Mouse (Mus musculus): ENCODE data around the gene Ift74.
A peak's percentile ranks its signal among the peaks of the same experiment; 100 is the strongest.
"Not testable (repeated sequence)": the region's sequence is repeated elsewhere in the genome, so short reads cannot be mapped to it uniquely, and the experiment has no call there.

Ift74 gene

GRCm38 (mm10) chr4:94613972-94614626, at the start of gene Ift74:
Gene Ift74 (plus strand): TSS chr4:94614491.
- peak; percentile 65 to 91 for DNase-seq (ENCODE audit: low spot score in 2 of 2)

GRCm38 (mm10) chr4:94572677-94573076, 41.6 kb upstream of the Ift74 start:
- DNase-seq (ENCODE audit: low spot score in 2 of 2) = no peak

GRCm38 (mm10) chr4:94591765-94592381, 22.4 kb upstream of the Ift74 start:
- no peak for DNase-seq (ENCODE audit: low spot score in 2 of 2)

- no peak for DNase-seq (ENCODE audit: low spot score in 2 of 2)
Observed at GRCm38 (mm10) chr4:94592709-94593108, 21.6 kb upstream of the Ift74 start.

GRCm38 (mm10) chr4:94601395-94601794, 12.9 kb upstream of the Ift74 start:
- peak in 1 of 2 experiments; percentile 19 for DNase-seq (ENCODE audit: low spot score in 2 of 2)

GRCm38 (mm10) chr4:94602496-94603030, 11.7 kb upstream of the Ift74 start:
- DNase-seq (ENCODE audit: low spot score in 2 of 2) = no peak

GRCm38 (mm10) chr4:94603031-94603629, 11.2 kb upstream of the Ift74 start, which contains the start of gene Plaa:
Gene Plaa (minus strand): TSS chr4:94603244.
- DNase-seq (ENCODE audit: low spot score in 2 of 2) = peak; percentile 89 to 90

GRCm38 (mm10) chr4:94604452-94605019, 9.8 kb upstream of the Ift74 start:
- no peak for DNase-seq (ENCODE audit: low spot score in 2 of 2)

GRCm38 (mm10) chr4:94605591-94605990, 8.7 kb upstream of the Ift74 start:
- DNase-seq (ENCODE audit: low spot score in 2 of 2) = no peak

- DNase-seq (ENCODE audit: low spot score in 2 of 2) = no peak
Observed at GRCm38 (mm10) chr4:94610339-94610738, 4.0 kb upstream of the Ift74 start.

GRCm38 (mm10) chr4:94614627-94615006, 326 bp downstream of the Ift74 start:
- no peak for DNase-seq (ENCODE audit: low spot score in 2 of 2)

GRCm38 (mm10) chr4:94620077-94620476, 5.8 kb downstream of the Ift74 start:
- DNase-seq (ENCODE audit: low spot score in 2 of 2) = no peak

GRCm38 (mm10) chr4:94643141-94643540, 28.9 kb downstream of the Ift74 start:
- DNase-seq (ENCODE audit: low spot score in 2 of 2) = no peak

GRCm38 (mm10) chr4:94649920-94650319, 35.6 kb downstream of the Ift74 start, which contains the start of gene Lrrc19:
Gene Lrrc19 (minus strand): TSS chr4:94650144.
- no peak for DNase-seq (ENCODE audit: low spot score in 2 of 2)

GRCm38 (mm10) chr4:94650426-94651175, 36.3 kb downstream of the Ift74 start:
- DNase-seq (ENCODE audit: low spot score in 2 of 2) = not testable (repeated sequence)

- no peak for DNase-seq (ENCODE audit: low spot score in 2 of 2)
Observed at GRCm38 (mm10) chr4:94669718-94670117, 55.4 kb downstream of the Ift74 start.

GRCm38 (mm10) chr4:94680662-94681061, 66.4 kb downstream of the Ift74 start:
- DNase-seq (ENCODE audit: low spot score in 2 of 2) = no peak

GRCm38 (mm10) chr4:94681181-94681580, 66.9 kb downstream of the Ift74 start:
- no peak for DNase-seq (ENCODE audit: low spot score in 2 of 2)

- DNase-seq (ENCODE audit: low spot score in 2 of 2) = no peak
Observed at GRCm38 (mm10) chr4:94682029-94682428, 67.7 kb downstream of the Ift74 start.

GRCm38 (mm10) chr4:94683305-94683704, 69.0 kb downstream of the Ift74 start:
- DNase-seq (ENCODE audit: low spot score in 2 of 2) = no peak

GRCm38 (mm10) chr4:94689804-94690203, 75.5 kb downstream of the Ift74 start:
- DNase-seq (ENCODE audit: low spot score in 2 of 2) = not testable (repeated sequence)

- no peak for DNase-seq (ENCODE audit: low spot score in 2 of 2)
Observed at GRCm38 (mm10) chr4:94691078-94691477, 76.8 kb downstream of the Ift74 start.
